Mouse (Mus musculus): ENCODE results near the gene Macf1.

GRCm38 (mm10) chr4:123465799-123466198 lies 218.4 kb downstream of the Macf1 start:
- TF ChIP-seq CTCF (conservative IDR thresholded peaks at IDR 0.05; ENCODE audit: low read length) (no peak), NANOG (IDR thresholded peaks at IDR 0.05; ENCODE audit: borderline replicate concordance, low read length) (no peak)

Measured in E14TG2a.4 (cell line).